Mouse (Mus musculus) neural tube, embryonic 12.5 days (tissue): ENCODE data around the gene Pou2f2. TPM values are rescaled to one million over a fixed set of nuclear protein-coding genes. Genes with fewer than 3 reads are reported as not detected.

Source experiments
- ATAC-seq: fragments of 200-750 bp; cut with Nextera tagmentation; 2 replicates; pipeline ENCODE4 v1.8.0; 2017; ENCODE audit warnings: low read depth, mild to moderate bottlenecking, moderate TSS enrichment, moderate library complexity; ENCODE audit not compliant: low FRiP score
- H3K27ac ChIP-seq: fragments of 300-500 bp; sonication (generic); 2 replicates; pipeline ENCODE4 v1.5.1; 2016
- H3K27me3 ChIP-seq: fragments of 300-500 bp; sonication (generic); replicated peaks from 2 replicates; pipeline ENCODE4 v1.6.1; 2016; ENCODE audit warnings: mild to moderate bottlenecking
- H3K36me3 ChIP-seq: fragments of 300-500 bp; sonication (generic); 2 replicates; pipeline ENCODE4 v1.6.1; 2016; ENCODE audit warnings: mild to moderate bottlenecking
- H3K4me1 ChIP-seq: fragments of 300-500 bp; sonication (generic); 2 replicates; pipeline ENCODE4 v1.6.1; 2016
- H3K4me2 ChIP-seq: fragments of 300-500 bp; sonication (generic); replicated peaks from 2 replicates; pipeline ENCODE4 v1.6.1; 2016; ENCODE audit warnings: mild to moderate bottlenecking
- H3K4me3 ChIP-seq: fragments of 300-500 bp; sonication (generic); 2 replicates; pipeline ENCODE4 v1.5.1; 2016
- H3K9ac ChIP-seq: fragments of 300-500 bp; sonication (generic); 2 replicates; pipeline ENCODE4 v1.6.1; 2016; ENCODE audit warnings: mild to moderate bottlenecking
- H3K9me3 ChIP-seq: fragments of 300-500 bp; sonication (generic); 2 replicates; pipeline ENCODE4 v1.6.1; 2016; ENCODE audit warnings: mild to moderate bottlenecking
- WGBS: fragments of 180-500 bp; shearing (Covaris S2); methylation state at CpG from one replicate; pipeline ENCODE4 v1.1.7; 2016; 5-methylcytosine and 5-hydroxymethylcytosine counted together
- polyA plus RNA-seq: library from polyadenylated mRNA; unstranded; fragments of >200 nt; fragmentation: Nextera tagmentation; extraction: Ambion mirVana; gene quantifications from 2 replicates; pipeline ENCODE4 v1.2.1, GENCODE M21; 2016

The Pou2f2 gene
- polyA plus RNA-seq, 1 experiment from 2014 or later = 32.6 TPM

- peak overlapping the region; percentile 59 for H3K4me2 ChIP-seq
- H3K4me3 ChIP-seq = no peak overlapping the region
- WGBS = 8% methylated on average over 25 of the region's 25 CpGs
Observed at GRCm38 (mm10) chr7:25132318-25132960, 47.1 kb downstream of the Pou2f2 start.

GRCm38 (mm10) chr7:25131247-25131646 lies 48.3 kb downstream of the Pou2f2 start:
- 93% methylated on average over 11 of the region's 11 CpGs for WGBS
- Histone ChIP-seq H3K4me1 (peaks cover 27% of the 10 kb centered on the region), H3K9me3 (0 out of 2 replicates have a peak, but pooled peaks cover 3% of the 10 kb centered on the region), H3K4me2 (no peak overlapping the region), H3K9ac (no peak overlapping the region), H3K27ac (no peak overlapping the region), H3K27me3 (peaks cover 20% of the 10 kb centered on the region), H3K4me3 (no peak overlapping the region), H3K36me3 (peaks cover 3% of the 10 kb centered on the region; the same call in 1 of the 2 replicates)
- ATAC-seq = no peak

More at GRCm38 (mm10) chr7:25132318-25132960, 47.1 kb downstream of the Pou2f2 start:
- peaks cover 20% of the 10 kb centered on the region for H3K27me3 ChIP-seq
- H3K9ac ChIP-seq = no peak overlapping the region
- peaks cover 3% of the 10 kb centered on the region; the same call in 1 of the 2 replicates for H3K36me3 ChIP-seq
- H3K4me1 ChIP-seq = peaks cover 27% of the 10 kb centered on the region
- no peak overlapping the region for H3K27ac ChIP-seq
- 0 out of 2 replicates have a peak, but pooled peaks cover 3% of the 10 kb centered on the region for H3K9me3 ChIP-seq
- no peak for ATAC-seq

GRCm38 (mm10) chr7:25130565-25130964 lies 49.0 kb downstream of the Pou2f2 start:
- ATAC-seq = no peak
- Histone ChIP-seq H3K36me3 (0 out of 2 replicates have a peak, but pooled peaks cover under 1% of the 10 kb centered on the region), H3K4me1 (peaks cover 27% of the 10 kb centered on the region), H3K4me3 (no peak overlapping the region), H3K4me2 (no peak overlapping the region), H3K9ac (no peak overlapping the region), H3K9me3 (no peaks in the 10 kb centered on the region), H3K27ac (no peak overlapping the region), H3K27me3 (peaks cover 20% of the 10 kb centered on the region)
- WGBS = 80% methylated on average over 11 of the region's 11 CpGs

GRCm38 (mm10) chr7:25129390-25129979 lies 50.0 kb downstream of the Pou2f2 start:
- ATAC-seq = no peak
- Histone ChIP-seq H3K9me3 (no peaks in the 10 kb centered on the region), H3K27ac (no peak overlapping the region), H3K36me3 (no peaks in the 10 kb centered on the region), H3K9ac (no peak overlapping the region), H3K27me3 (peaks cover 13% of the 10 kb centered on the region), H3K4me3 (no peak overlapping the region), H3K4me2 (no peak overlapping the region), H3K4me1 (peaks cover 21% of the 10 kb centered on the region)
- whole genome bisulfite sequencing = 61% methylated on average over 13 of the region's 13 CpGs

- no peaks in the 10 kb centered on the region for H3K9me3 ChIP-seq
- H3K4me1 ChIP-seq = peaks cover 5% of the 10 kb centered on the region
- no peak overlapping the region for H3K9ac ChIP-seq
- no peak overlapping the region for H3K4me3 ChIP-seq
- 76% methylated on average over 9 of the region's 9 CpGs for WGBS
- H3K4me2 ChIP-seq = no peak overlapping the region
- H3K27me3 ChIP-seq = peaks cover 7% of the 10 kb centered on the region
- no peaks in the 10 kb centered on the region for H3K36me3 ChIP-seq
- no peak for ATAC-seq
- no peak overlapping the region for H3K27ac ChIP-seq
Observed at GRCm38 (mm10) chr7:25127971-25128370, 51.6 kb downstream of the Pou2f2 start.

GRCm38 (mm10) chr7:25125716-25126281 lies 53.7 kb downstream of the Pou2f2 start:
- H3K27me3 ChIP-seq = no peaks in the 10 kb centered on the region
- H3K4me3 ChIP-seq = no peak overlapping the region
- 83% methylated on average over 10 of the region's 10 CpGs for WGBS
- no peak overlapping the region for H3K4me2 ChIP-seq
- H3K36me3 ChIP-seq = no peaks in the 10 kb centered on the region
- no peaks in the 10 kb centered on the region for H3K4me1 ChIP-seq
- no peaks in the 10 kb centered on the region for H3K9me3 ChIP-seq
- no peak for ATAC-seq
- no peak overlapping the region for H3K9ac ChIP-seq
- H3K27ac ChIP-seq = no peak overlapping the region

- H3K9me3 ChIP-seq = no peaks in the 10 kb centered on the region
- H3K4me2 ChIP-seq = no peak overlapping the region
- 65% methylated on average over 13 of the region's 13 CpGs for WGBS
- H3K4me3 ChIP-seq = no peak overlapping the region
- no peaks in the 10 kb centered on the region for H3K4me1 ChIP-seq
- H3K9ac ChIP-seq = no peak overlapping the region
- no peak for ATAC-seq
- no peaks in the 10 kb centered on the region for H3K36me3 ChIP-seq
- H3K27me3 ChIP-seq = no peaks in the 10 kb centered on the region
- H3K27ac ChIP-seq = no peak overlapping the region
Observed at GRCm38 (mm10) chr7:25121240-25121786, 58.2 kb downstream of the Pou2f2 start.

GRCm38 (mm10) chr7:25120061-25120834 lies 59.3 kb downstream of the Pou2f2 start:
- 76% methylated on average over 20 of the region's 25 CpGs for WGBS
- no peak overlapping the region for H3K9ac ChIP-seq
- no peaks in the 10 kb centered on the region for H3K27me3 ChIP-seq
- H3K4me2 ChIP-seq = no peak overlapping the region
- peaks cover 3% of the 10 kb centered on the region for H3K36me3 ChIP-seq
- no peak overlapping the region for H3K27ac ChIP-seq
- H3K4me1 ChIP-seq = no peaks in the 10 kb centered on the region
- no peaks in the 10 kb centered on the region for H3K9me3 ChIP-seq
- no peak overlapping the region for H3K4me3 ChIP-seq
- ATAC-seq = no peak

GRCm38 (mm10) chr7:25112956-25113603 lies 66.4 kb downstream of the Pou2f2 start:
- Histone ChIP-seq H3K27me3 (no peaks in the 10 kb centered on the region), H3K4me3 (no peak overlapping the region), H3K36me3 (peaks cover 29% of the 10 kb centered on the region), H3K9me3 (no peaks in the 10 kb centered on the region), H3K4me1 (no peaks in the 10 kb centered on the region), H3K4me2 (no peak overlapping the region), H3K9ac (no peak overlapping the region), H3K27ac (no peak overlapping the region)
- 88% methylated on average over 16 of the region's 16 CpGs for WGBS
- ATAC-seq = no peak

- Histone ChIP-seq H3K9ac (no peak overlapping the region), H3K27me3 (no peaks in the 10 kb centered on the region), H3K36me3 (peaks cover 29% of the 10 kb centered on the region), H3K4me2 (no peak overlapping the region), H3K27ac (no peak overlapping the region), H3K4me1 (no peaks in the 10 kb centered on the region), H3K9me3 (no peaks in the 10 kb centered on the region), H3K4me3 (no peak overlapping the region)
- ATAC-seq = no peak
- 87% methylated on average over 17 of the region's 17 CpGs for WGBS
Observed at GRCm38 (mm10) chr7:25112178-25112955, 67.2 kb downstream of the Pou2f2 start.

GRCm38 (mm10) chr7:25110336-25110735 lies 69.2 kb downstream of the Pou2f2 start:
- no peak for ATAC-seq
- H3K4me2 ChIP-seq = no peak overlapping the region

More at GRCm38 (mm10) chr7:25110336-25110735, 69.2 kb downstream of the Pou2f2 start:
- Histone ChIP-seq H3K9me3 (no peaks in the 10 kb centered on the region), H3K4me1 (peaks cover 6% of the 10 kb centered on the region), H3K27me3 (no peaks in the 10 kb centered on the region), H3K27ac (no peak overlapping the region), H3K9ac (no peak overlapping the region), H3K36me3 (peaks cover 27% of the 10 kb centered on the region), H3K4me3 (no peak overlapping the region)
- WGBS = 91% methylated on average over 9 of the region's 9 CpGs
